Mouse (Mus musculus): ENCODE results near the gene Klhl2. TPM values are rescaled to one million over a fixed set of nuclear protein-coding genes. Genes with fewer than 3 reads are reported as not detected.

The Klhl2 gene
- 28.7 and 30.4 TPM in 2 replicates for polyA plus RNA-seq (2016; fragmentation: Nextera tagmentation; extraction: Ambion mirVana)

DNA sequence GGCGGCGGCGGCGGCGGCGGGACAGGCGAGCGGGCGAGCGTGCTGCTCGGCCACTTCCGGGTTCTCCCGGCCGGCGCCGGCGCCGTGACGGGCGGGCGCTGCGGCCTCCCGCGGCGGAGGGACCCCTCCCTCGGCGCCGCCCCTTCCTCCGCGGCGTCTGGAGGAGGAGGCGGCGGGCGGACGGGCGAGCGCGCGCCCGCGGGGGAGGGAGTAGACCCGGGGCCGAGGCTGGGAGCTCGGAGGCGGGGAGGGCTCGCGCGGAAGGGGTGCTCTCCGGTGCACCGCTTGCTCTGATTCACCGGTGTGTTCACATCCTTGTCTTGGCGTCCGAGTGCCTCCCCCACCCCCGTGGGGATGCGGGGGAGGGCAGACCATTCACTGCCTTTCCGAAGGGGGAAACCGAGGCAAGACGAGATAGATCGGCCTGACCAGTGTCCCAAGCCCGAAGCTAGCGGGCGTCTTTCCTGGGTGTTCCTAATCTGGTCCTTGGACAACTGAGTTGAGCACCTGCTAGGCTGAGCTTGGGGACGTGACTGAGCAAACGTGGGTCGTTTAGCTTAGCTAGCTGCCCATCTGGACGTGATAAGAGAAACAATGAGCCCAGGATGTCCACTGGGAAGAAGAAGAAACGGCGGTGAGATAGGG lies at the start of gene Klhl2:
Gene Klhl2, minus strand, starts transcription at position 121 of the 645 bp plus-strand sequence.
- Histone ChIP-seq H3K9ac (peak within 1 kb of the TSS; percentile 95), H3K9me3 (replicated peaks) (no peaks in the 10 kb centered on the region), H3K36me3 (no peaks in the 10 kb centered on the region), H3K4me1 (peaks cover 29% of the 10 kb centered on the region), H3K27ac (peak within 1 kb of the TSS; percentile 94), H3K4me3 (peak within 1 kb of the TSS; percentile 89), H3K27me3 (no peaks in the 10 kb centered on the region), H3K4me2 (replicated peaks) (peak within 1 kb of the TSS; percentile 75)
- WGBS = 0% methylated on average over 52 of the region's 68 CpGs
- ATAC-seq (ENCODE audit: low FRiP score) = peak; percentile 90

DNA sequence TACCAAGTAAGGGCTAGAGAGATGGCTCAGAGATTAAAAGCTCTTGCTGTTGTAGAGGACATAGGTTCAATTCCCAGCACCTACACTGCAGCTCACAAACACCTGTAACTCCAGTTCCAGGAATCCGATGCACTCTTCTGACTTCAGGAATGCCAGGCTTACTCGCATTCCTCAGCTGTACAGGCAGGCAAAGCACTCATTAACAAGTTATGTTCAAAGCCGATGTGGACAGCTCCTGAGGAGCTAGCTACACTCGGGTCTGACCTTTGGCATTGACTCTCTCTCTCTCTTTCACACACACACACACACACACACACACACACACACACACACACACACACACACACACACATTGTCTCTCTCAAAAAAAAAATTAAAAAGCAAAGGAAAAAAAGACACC lies 48.9 kb upstream of the Klhl2 start:
- H3K27ac ChIP-seq = no peak overlapping the region
- H3K9ac ChIP-seq = no peak overlapping the region
- no peak for ATAC-seq (ENCODE audit: low FRiP score)

DNA sequence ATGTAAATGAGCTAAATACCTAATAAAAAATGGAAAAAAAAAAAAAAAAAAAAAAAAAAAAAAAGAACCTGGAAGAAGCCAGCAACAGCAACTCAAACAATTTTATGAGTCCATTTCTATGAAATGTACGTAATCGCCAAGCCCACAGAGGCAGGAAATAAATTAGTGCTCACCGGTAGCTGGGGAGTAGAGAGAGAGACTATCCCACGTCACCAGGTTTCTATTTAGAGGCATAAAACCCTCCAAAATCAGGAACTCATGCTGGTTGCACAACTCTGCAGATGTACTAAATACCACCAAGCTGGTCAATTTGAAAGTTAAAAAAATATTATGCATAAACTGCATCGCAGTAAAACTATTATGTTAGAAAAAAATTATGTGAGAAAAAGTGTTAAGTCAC lies 46.9 kb upstream of the Klhl2 start:
- Histone ChIP-seq H3K36me3 (no peaks in the 10 kb centered on the region), H3K4me3 (no peak overlapping the region), H3K9me3 (replicated peaks) (no peaks in the 10 kb centered on the region), H3K4me2 (replicated peaks) (no peak overlapping the region), H3K9ac (no peak overlapping the region), H3K27me3 (no peaks in the 10 kb centered on the region), H3K4me1 (no peaks in the 10 kb centered on the region), H3K27ac (no peak overlapping the region)
- no peak for ATAC-seq (ENCODE audit: low FRiP score)
- 92% methylated on average over 5 of the region's 5 CpGs for WGBS

More for the DNA sequence above, 48.9 kb upstream of the Klhl2 start:
- Histone ChIP-seq H3K4me2 (replicated peaks) (no peak overlapping the region), H3K4me1 (no peaks in the 10 kb centered on the region), H3K27me3 (no peaks in the 10 kb centered on the region), H3K36me3 (no peaks in the 10 kb centered on the region), H3K9me3 (replicated peaks) (no peaks in the 10 kb centered on the region), H3K4me3 (no peak overlapping the region)
- WGBS = 52% methylated on average over 4 of the region's 4 CpGs

DNA sequence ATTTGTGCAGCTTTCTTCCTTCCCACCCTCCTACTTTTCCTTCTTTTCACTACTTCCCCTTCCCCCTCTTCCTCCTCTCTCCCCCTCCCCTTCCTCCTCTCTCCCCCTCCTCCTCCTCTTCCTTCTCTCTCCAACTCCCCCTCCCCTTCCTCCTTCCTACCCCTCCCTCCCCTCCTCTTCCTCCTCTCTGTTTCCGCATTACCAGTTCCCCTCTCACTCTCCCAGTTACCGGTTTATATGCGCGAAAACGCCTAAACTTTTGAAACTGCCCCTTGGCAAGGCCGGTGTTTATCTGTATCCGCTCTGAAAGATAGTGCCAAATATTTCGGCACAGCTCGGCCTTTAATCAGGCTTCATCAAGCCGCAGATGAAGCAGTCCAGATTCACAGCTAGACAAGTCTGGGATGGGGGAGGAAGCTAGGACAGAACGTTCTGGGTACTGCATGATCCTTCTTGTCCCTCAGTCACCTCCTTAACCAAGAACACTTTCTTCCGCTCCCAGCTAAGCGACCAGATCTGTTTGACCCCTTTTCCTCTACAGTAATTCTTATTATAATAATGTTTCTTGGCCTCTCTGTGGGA lies 30.9 kb upstream of the Klhl2 start:
- 51% methylated on average over 13 of the region's 13 CpGs for WGBS
- no peaks in the 10 kb centered on the region for H3K27me3 ChIP-seq

DNA sequence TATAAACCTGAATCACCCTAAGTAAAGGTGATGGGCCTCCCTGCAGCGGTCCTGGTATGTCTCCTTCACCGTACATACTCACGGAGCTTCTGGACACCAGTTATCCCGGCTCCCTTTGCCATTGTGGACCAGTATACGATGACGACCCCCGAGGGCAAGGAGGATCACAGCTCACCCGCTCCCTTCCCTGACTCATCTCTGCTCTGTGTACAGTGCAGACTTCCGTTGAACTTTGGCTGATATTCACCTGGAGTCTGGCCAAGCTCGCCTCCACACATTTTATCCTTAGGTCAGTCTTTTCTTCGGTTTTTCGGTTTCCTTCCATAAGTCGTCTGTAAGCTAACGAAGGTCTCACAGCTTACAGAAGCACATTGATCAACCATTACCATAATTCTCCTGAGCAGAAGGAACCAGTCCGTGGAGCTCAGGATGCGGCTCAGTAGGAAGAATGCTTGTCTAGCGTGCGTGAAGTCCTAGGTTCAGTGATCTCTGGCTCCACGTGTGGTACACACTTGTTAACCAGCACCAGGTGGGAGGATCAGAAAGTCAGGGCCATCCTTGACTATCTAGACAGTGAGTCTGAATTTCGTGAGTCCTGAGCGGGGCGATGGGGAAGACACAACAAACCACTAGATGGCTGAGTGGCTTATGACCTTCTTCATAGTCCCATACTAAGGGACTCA lies 28.0 kb upstream of the Klhl2 start:
- Histone ChIP-seq H3K27ac (no peak overlapping the region), H3K9ac (no peak overlapping the region), H3K4me1 (no peaks in the 10 kb centered on the region), H3K9me3 (replicated peaks) (no peaks in the 10 kb centered on the region), H3K27me3 (no peaks in the 10 kb centered on the region), H3K4me3 (no peak overlapping the region), H3K36me3 (no peaks in the 10 kb centered on the region), H3K4me2 (replicated peaks) (no peak overlapping the region)
- WGBS = 90% methylated on average over 22 of the region's 22 CpGs
- ATAC-seq (ENCODE audit: low FRiP score) = no peak

More for the DNA sequence above, 30.9 kb upstream of the Klhl2 start:
- Histone ChIP-seq H3K4me2 (replicated peaks) (no peak overlapping the region), H3K36me3 (no peaks in the 10 kb centered on the region), H3K9me3 (replicated peaks) (no peaks in the 10 kb centered on the region), H3K27ac (no peak overlapping the region), H3K4me3 (no peak overlapping the region), H3K4me1 (no peaks in the 10 kb centered on the region), H3K9ac (no peak overlapping the region)
- no peak for ATAC-seq (ENCODE audit: low FRiP score)

DNA sequence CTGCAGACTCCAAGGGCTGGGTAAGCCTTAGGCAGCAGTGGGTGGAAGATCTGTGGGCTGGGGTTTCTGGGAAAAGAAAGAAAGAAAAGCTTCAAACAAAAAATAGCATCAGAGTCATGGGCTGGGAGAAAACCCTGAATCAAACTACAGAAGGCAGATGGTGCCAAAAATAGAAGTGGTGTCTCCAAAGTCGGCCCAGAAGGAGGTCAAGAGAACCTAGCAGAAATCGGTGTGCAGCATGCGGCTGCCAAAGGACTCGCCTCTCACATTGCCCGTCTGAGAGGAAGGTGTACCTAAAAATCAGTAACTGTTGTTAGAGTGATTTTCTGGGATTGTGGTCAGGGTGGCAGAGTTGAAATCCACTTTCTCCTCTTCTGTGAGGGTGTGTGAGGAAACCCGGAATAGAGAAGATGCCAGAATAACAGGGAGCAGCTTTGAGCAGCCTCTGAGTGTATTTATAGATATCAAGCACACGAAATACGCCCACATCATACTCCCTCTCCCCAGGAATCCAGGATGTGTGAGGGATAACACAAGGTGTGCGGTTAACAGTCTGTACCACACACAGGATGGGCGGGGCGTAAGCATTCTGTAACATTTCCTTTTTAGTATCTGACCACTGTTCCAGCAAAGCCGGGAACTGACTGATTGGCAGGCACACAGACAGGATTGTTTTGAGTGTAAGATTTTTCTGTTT lies 21.8 kb upstream of the Klhl2 start:
- 91% methylated on average over 12 of the region's 12 CpGs for WGBS
- Histone ChIP-seq H3K27me3 (no peaks in the 10 kb centered on the region), H3K4me1 (no peaks in the 10 kb centered on the region), H3K4me2 (replicated peaks) (no peak overlapping the region), H3K9me3 (replicated peaks) (no peaks in the 10 kb centered on the region), H3K4me3 (no peak overlapping the region), H3K9ac (no peak overlapping the region), H3K36me3 (no peaks in the 10 kb centered on the region), H3K27ac (no peak overlapping the region)
- ATAC-seq (ENCODE audit: low FRiP score) = no peak

DNA sequence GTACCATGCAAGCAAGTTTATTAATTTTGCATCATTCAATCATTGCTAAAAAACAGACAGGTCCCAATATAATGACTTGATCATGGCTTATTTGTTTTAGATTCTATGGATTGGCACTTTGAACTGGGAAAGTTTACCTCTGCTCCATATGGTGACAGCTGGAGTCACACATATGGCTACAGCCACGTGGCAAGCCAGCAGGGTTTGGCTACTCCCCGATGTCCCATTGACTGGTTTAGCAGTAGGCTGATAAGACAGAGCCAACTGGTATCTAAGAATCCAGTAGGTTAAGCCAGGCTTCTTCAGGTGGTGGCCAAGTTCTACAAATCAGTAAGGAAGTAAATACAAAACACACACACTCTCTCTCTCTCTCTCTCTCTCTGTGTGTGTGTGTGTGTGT lies 20.4 kb upstream of the Klhl2 start:
- no peak for ATAC-seq (ENCODE audit: low FRiP score)
- no peaks in the 10 kb centered on the region for H3K9me3 ChIP-seq (replicated peaks)
- H3K36me3 ChIP-seq = no peaks in the 10 kb centered on the region
- H3K4me1 ChIP-seq = no peaks in the 10 kb centered on the region
- no peaks in the 10 kb centered on the region for H3K27me3 ChIP-seq
- no peak overlapping the region for H3K4me3 ChIP-seq
- no peak overlapping the region for H3K27ac ChIP-seq
- no peak overlapping the region for H3K4me2 ChIP-seq (replicated peaks)
- H3K9ac ChIP-seq = no peak overlapping the region
- WGBS = 65% methylated on average over 2 of the region's 2 CpGs

DNA sequence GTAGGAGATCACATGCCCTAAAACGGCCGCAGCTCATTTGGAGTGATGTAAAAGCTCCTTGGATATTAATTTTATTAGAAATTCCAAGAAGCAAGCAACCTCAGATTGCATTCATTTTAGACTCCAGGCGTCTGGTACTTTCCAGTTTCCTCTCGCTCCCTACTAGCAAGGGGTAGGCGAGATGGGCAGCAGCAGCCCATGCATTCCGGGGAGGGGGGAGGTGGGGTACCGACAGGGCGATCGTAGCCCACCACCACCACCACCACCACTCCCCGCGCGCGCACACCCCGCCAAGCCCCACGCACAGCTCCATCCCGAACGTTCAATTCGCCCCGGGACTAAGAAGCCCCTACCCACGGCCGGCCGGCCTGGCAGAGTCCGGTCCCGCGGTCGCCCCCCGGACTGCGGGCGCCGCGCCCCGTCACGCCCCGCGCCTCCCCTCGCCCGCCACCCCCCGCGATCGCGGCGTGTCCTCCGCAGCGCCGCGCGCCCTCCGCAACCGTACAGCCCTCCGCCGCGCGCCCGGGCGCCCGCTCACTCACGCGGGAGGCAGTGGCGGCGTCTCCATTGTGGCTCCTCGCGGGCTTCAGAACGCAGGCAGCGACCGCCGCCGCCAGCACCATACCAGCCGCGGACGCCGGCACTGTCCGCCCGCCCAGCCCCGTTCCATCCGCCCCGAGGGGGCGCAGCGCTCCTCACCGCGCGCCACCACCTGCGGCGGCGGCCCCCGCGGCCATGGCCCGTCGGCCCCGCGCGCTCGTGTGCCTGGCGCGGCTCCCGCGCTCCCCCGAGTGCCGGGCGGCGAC lies 523 bp downstream of the Klhl2 start:
- under 1% methylated on average over 68 of the region's 100 CpGs for WGBS
- H3K9me3 ChIP-seq (replicated peaks) = no peaks in the 10 kb centered on the region
- peak; percentile 87 for ATAC-seq (ENCODE audit: low FRiP score)

DNA sequence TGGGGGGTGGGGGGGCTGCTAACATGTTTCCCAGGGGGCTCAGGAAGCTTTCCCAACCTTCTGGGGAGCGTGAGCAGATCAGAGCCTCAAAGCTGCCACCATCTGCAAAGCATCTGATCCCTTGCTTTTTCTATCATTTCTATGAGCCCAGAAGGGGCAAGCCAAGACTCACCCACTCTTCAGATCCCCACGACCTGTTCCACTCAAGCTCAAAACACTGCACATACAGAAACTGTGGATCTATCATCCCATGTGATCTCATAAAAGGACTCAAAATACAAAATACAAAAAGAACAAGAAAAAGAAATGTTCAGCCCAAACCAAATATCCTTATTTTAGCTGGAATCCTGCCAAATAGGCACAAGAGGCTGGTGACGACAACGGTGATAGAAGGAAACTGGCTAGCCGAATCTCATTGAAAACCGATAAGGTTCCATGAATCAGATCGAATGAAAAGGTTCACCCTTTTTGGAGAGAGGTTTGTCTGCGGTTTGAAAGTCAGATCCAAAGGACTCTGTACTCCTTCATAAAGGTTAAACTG lies 1.5 kb downstream of the Klhl2 start:
- peaks cover 32% of the 10 kb centered on the region for H3K4me1 ChIP-seq
- peak overlapping the region; percentile 75 for H3K4me2 ChIP-seq (replicated peaks)
- H3K4me3 ChIP-seq = peak overlapping the region; percentile 89
- 9% methylated on average over 8 of the region's 8 CpGs for WGBS
- no peaks in the 10 kb centered on the region for H3K9me3 ChIP-seq (replicated peaks)
- peak overlapping the region; percentile 35 for H3K9ac ChIP-seq
- H3K36me3 ChIP-seq = no peaks in the 10 kb centered on the region
- no peaks in the 10 kb centered on the region for H3K27me3 ChIP-seq
- no peak for ATAC-seq (ENCODE audit: low FRiP score)
- no peak overlapping the region for H3K27ac ChIP-seq

More for the DNA sequence above, 523 bp downstream of the Klhl2 start:
- peak overlapping the region; percentile 94 for H3K27ac ChIP-seq
- peak overlapping the region; percentile 95 for H3K9ac ChIP-seq
- no peaks in the 10 kb centered on the region for H3K27me3 ChIP-seq
- peak overlapping the region; percentile 75 for H3K4me2 ChIP-seq (replicated peaks)
- H3K36me3 ChIP-seq = no peaks in the 10 kb centered on the region
- peaks cover 30% of the 10 kb centered on the region for H3K4me1 ChIP-seq
- H3K4me3 ChIP-seq = peak overlapping the region; percentile 89

DNA sequence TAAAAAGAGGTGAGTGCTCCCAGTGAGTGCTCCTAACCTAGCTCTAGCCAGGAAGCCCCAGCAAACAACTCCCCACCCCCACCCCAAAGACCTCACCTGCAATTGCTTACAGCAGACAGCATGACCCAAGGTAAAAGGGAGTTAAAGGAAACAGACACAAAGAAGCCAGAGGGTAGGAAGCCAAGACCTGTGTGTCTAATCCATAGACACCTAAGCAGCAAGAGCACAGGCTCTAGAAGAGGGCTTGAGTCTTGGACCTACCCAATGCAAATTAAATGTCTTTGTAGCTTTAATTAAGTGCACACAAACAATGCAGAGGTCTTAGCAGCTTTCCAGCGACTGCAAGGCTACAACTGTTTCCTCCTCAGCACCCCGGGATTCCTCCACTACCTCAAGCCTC lies 2.2 kb downstream of the Klhl2 start:
- Histone ChIP-seq H3K9me3 (replicated peaks) (no peaks in the 10 kb centered on the region), H3K9ac (peak overlapping the region; percentile 35; the same call in 1 of the 2 replicates), H3K4me1 (peaks cover 32% of the 10 kb centered on the region), H3K27me3 (no peaks in the 10 kb centered on the region), H3K4me3 (peak overlapping the region; percentile 89; the same call in 1 of the 2 replicates), H3K27ac (no peak overlapping the region), H3K4me2 (replicated peaks) (peak overlapping the region; percentile 75), H3K36me3 (no peaks in the 10 kb centered on the region)
- WGBS = 14% methylated on average over 2 of the region's 2 CpGs
- ATAC-seq (ENCODE audit: low FRiP score) = no peak

DNA sequence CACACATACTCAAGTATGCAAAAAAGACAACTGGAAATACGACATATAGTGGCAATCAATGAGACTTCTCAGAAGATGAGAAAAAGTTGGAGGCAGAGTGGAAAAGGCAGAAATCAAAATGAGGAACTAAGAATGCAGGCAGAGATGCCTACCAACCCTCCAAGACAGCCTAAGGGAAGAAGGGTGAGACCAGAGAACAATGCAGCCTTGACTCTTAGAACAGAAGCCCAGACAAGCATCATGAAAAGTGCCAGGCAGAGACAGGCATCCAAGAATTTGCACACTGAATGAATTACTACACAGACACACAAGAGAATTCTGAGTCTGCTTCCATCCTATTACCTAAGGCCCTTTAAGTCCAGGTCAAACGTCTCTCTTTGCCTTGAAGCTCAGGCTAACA lies 2.6 kb downstream of the Klhl2 start:
- H3K9me3 ChIP-seq (replicated peaks) = no peaks in the 10 kb centered on the region
- H3K27me3 ChIP-seq = no peaks in the 10 kb centered on the region
- 60% methylated on average over 2 of the region's 2 CpGs for WGBS
- no peak overlapping the region for H3K4me3 ChIP-seq
- ATAC-seq (ENCODE audit: low FRiP score) = no peak
- H3K4me2 ChIP-seq (replicated peaks) = peak overlapping the region; percentile 75; the same call in 1 of the 2 replicates
- no peaks in the 10 kb centered on the region for H3K36me3 ChIP-seq
- H3K4me1 ChIP-seq = peaks cover 32% of the 10 kb centered on the region
- H3K27ac ChIP-seq = no peak overlapping the region
- no peak overlapping the region for H3K9ac ChIP-seq
